Mouse (Mus musculus) testis, postnatal 14 days (tissue): ENCODE measurements around the gene Ugt1a9.
"Not testable (repeated sequence)": the region's sequence is repeated elsewhere in the genome, so short reads cannot be mapped to it uniquely, and the experiment has no call there.

Experiments
- DNase-seq: peaks from one replicate; pipeline ENCODE4 v3.0.0; 2021; ENCODE audit warnings: low spot score

The Ugt1a9 gene

GRCm38 (mm10) chr1:88070495-88070894, at the start of gene Ugt1a9:
Gene Ugt1a9, plus strand, starts transcription at chr1:88070800.
- DNase-seq, result no peak

GRCm38 (mm10) chr1:88025244-88025643, 45.4 kb upstream of the Ugt1a9 start:
- not testable (repeated sequence) for DNase-seq

- not testable (repeated sequence) for DNase-seq
Observed at GRCm38 (mm10) chr1:88043044-88043443, 27.6 kb upstream of the Ugt1a9 start.

- DNase-seq, result not testable (repeated sequence)
Observed at GRCm38 (mm10) chr1:88044832-88045437, 25.7 kb upstream of the Ugt1a9 start.

- DNase-seq, result not testable (repeated sequence)
Observed at GRCm38 (mm10) chr1:88047408-88047807, 23.2 kb upstream of the Ugt1a9 start.

GRCm38 (mm10) chr1:88055088-88055487, 15.5 kb upstream of the Ugt1a9 start, which contains the start of gene Ugt1a10:
Gene Ugt1a10, plus strand, starts transcription at chr1:88055388.
- DNase-seq, result no peak

GRCm38 (mm10) chr1:88066472-88067102, 4.0 kb upstream of the Ugt1a9 start:
- not testable (repeated sequence) for DNase-seq

GRCm38 (mm10) chr1:88070902-88071301, 302 bp downstream of the Ugt1a9 start:
- no peak for DNase-seq

GRCm38 (mm10) chr1:88074471-88074870, 3.9 kb downstream of the Ugt1a9 start:
- no peak for DNase-seq

- no peak for DNase-seq
Observed at GRCm38 (mm10) chr1:88077128-88077527, 6.5 kb downstream of the Ugt1a9 start.

- DNase-seq, result no peak
Observed at GRCm38 (mm10) chr1:88081670-88082069, 11.1 kb downstream of the Ugt1a9 start.

GRCm38 (mm10) chr1:88086125-88086524, 15.5 kb downstream of the Ugt1a9 start:
- no peak for DNase-seq

GRCm38 (mm10) chr1:88087513-88087912, 16.9 kb downstream of the Ugt1a9 start, which contains the start of gene Ugt1a8:
Gene Ugt1a8, plus strand, starts transcription at chr1:88087813.
- DNase-seq, result no peak

GRCm38 (mm10) chr1:88092341-88092740, 21.7 kb downstream of the Ugt1a9 start:
- DNase-seq, result no peak

GRCm38 (mm10) chr1:88094270-88094676, 23.7 kb downstream of the Ugt1a9 start:
- DNase-seq, result not testable (repeated sequence)

GRCm38 (mm10) chr1:88094941-88095492, 24.4 kb downstream of the Ugt1a9 start, which contains the start of gene Ugt1a7c:
Gene Ugt1a7c, plus strand, starts transcription at chr1:88095062.
- DNase-seq, result no peak

- DNase-seq, result not testable (repeated sequence)
Observed at GRCm38 (mm10) chr1:88098546-88098945, 27.9 kb downstream of the Ugt1a9 start.

- DNase-seq, result not testable (repeated sequence)
Observed at GRCm38 (mm10) chr1:88099691-88100090, 29.1 kb downstream of the Ugt1a9 start.

- not testable (repeated sequence) for DNase-seq
Observed at GRCm38 (mm10) chr1:88103019-88103418, 32.4 kb downstream of the Ugt1a9 start, which contains the start of gene Ugt1a6b. Gene Ugt1a6b, plus strand, starts transcription at chr1:88103252.

GRCm38 (mm10) chr1:88103697-88104468, 33.3 kb downstream of the Ugt1a9 start:
- not testable (repeated sequence) for DNase-seq

GRCm38 (mm10) chr1:88104667-88105430, 34.2 kb downstream of the Ugt1a9 start:
- no peak for DNase-seq
